ENCODE assay signal across 19 mouse cellular contexts in the genomic region with DNA sequence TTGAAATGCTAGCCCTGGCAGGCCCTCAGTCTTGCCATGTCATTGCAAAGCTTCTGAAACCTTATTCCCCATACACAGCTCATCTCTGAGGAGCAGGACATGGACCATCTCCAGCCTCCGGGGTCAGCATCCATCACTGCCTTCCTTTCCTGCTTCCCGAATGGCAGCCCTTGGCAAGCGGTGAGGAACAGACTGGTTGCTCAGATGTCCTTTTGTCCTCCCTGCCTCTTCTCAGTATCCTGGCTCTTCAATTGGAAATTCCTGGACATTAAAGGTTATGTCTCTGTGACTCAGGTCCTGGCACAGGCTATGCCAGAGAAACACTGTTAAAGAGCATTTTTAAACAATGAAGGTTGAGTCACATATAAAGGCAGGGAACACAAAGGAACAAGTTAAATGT. TPM values are rescaled to one million over a fixed set of nuclear protein-coding genes. Genes with fewer than 3 reads are reported as not detected.
A peak's percentile ranks its signal among the peaks of the same experiment; 100 is the strongest.
DNase-seq lines count a peak whose midpoint lies in the region; ATAC-seq lines count a peak whose summit lies in the region.
"Had no signal": no experiment of that assay in that cellular context is flagged by ENCODE, and none has a peak within 500 bp of the region (broad histone marks: within the 10 kb centered on the region; RNA-seq: fewer than 3 reads in every experiment).

No protein-coding gene starts in this region.

- WGBS in limb, embryonic 10.5 days, result 93% methylated on average over 3 of the region's 3 CpGs

- DNase-seq in cerebellum, postnatal 4 days (ENCODE audit: low spot score in 2 of 2), result no peak
- peak; percentile 79 for DNase-seq in Muller cell, postnatal 12 days (ENCODE audit: inconsistent ontology term)
- peak; percentile 94 for DNase-seq in brain, adult 2 months (ENCODE audit: low read depth, low spot score)
- DNase-seq in cerebellum, adult 9-11 months, result peak; percentile 81
- DNase-seq in limb, embryonic 10.5 days (ENCODE audit: low spot score), result no peak
- no peak for DNase-seq in gastrocnemius, postnatal 4 days (ENCODE audit: low spot score in 2 of 2)
- no peak for DNase-seq in spleen, postnatal 4 days (ENCODE audit: low spot score in 2 of 2)
- DNase-seq: forebrain, postnatal 0 days; lung, adult 2 months; retina, postnatal 1 day had no signal

- peak; percentile 98 for ATAC-seq in cerebellum, adult (ENCODE audit: insufficient number of reproducible peaks, low FRiP score, low TSS enrichment)
- ATAC-seq: forebrain, postnatal 0 days; inflammation-experienced regulatory T-cells, adult 6 months; midbrain, embryonic 15.5 days had no signal

- no peaks in the 10 kb centered on the region for H3K27me3 ChIP-seq in limb, embryonic 10.5 days (ENCODE audit: low read depth, poor library complexity, severe bottlenecking)
- H3K27me3 ChIP-seq: hindbrain, embryonic 13.5 days; midbrain, embryonic 15.5 days had no signal

- H3K4me1 ChIP-seq in limb, embryonic 10.5 days, result no peaks in the 10 kb centered on the region
- H3K4me1 ChIP-seq: forebrain, embryonic 10.5 days; heart, embryonic 10.5 days; hindbrain, embryonic 13.5 days; midbrain, embryonic 15.5 days had no signal

- H3K36me3 ChIP-seq in limb, embryonic 10.5 days, result no peaks in the 10 kb centered on the region
- H3K36me3 ChIP-seq: forebrain, embryonic 10.5 days; heart, embryonic 10.5 days; hindbrain, embryonic 13.5 days; midbrain, embryonic 15.5 days had no signal

- no peak overlapping the region for H3K4me3 ChIP-seq in limb, embryonic 10.5 days
- H3K4me3 ChIP-seq: forebrain, embryonic 10.5 days; heart, embryonic 10.5 days; hindbrain, embryonic 13.5 days; midbrain, embryonic 15.5 days; myocyte had no signal

- H3K27ac ChIP-seq in limb, embryonic 10.5 days, result no peak overlapping the region
- H3K27ac ChIP-seq: forebrain, embryonic 10.5 days; heart, embryonic 10.5 days; hindbrain, embryonic 13.5 days; midbrain, embryonic 15.5 days had no signal

- H3K9me3 ChIP-seq in limb, embryonic 10.5 days (replicated peaks), result no peaks in the 10 kb centered on the region
- H3K9me3 ChIP-seq: forebrain, embryonic 10.5 days; heart, embryonic 10.5 days; hindbrain, embryonic 13.5 days; midbrain, embryonic 15.5 days had no signal

RNA-seq across cellular contexts. Expression of gene Trim9, which starts 43.8 kb away (rescaled TPM):
- polyA plus RNA-seq in limb, embryonic 10.5 days (2016; fragmentation: Nextera tagmentation; extraction: Ambion mirVana), result 0.25 and 0.55 TPM in 2 replicates
- total RNA-seq in gastrocnemius, postnatal 4 days (2021), result under 1 TPM; 0.18 to 0.66 TPM
- total RNA-seq: liver, adult 2 months; megakaryocyte-erythroid progenitor cell, adult 5-6 weeks had no signal
- polyA plus RNA-seq: inflammation-experienced regulatory T-cells, adult 6 months; liver, adult 2 months; myocyte had no signal

Comparison
In these comparisons a context has a peak if more than half of its experiments do, and no peak if none do; other contexts are left out.
1. DNase-seq: peak in Muller cell, postnatal 12 days (single experiment), brain, adult 2 months (single experiment) and cerebellum, adult 9-11 months (single experiment); none in cerebellum, postnatal 4 days (0 of 2), limb, embryonic 10.5 days (single experiment), gastrocnemius, postnatal 4 days (0 of 2) and spleen, postnatal 4 days (0 of 2).